Mouse (Mus musculus) olfactory bulb, adult 2 months (tissue): Measurements from ENCODE around the gene 4930452B06Rik.

Experiments used
- CTCF ChIP-seq: fragments of 200-500 bp; IDR thresholded peaks from 2 replicates; pipeline ENCODE4 v1.5.1; 2012; ENCODE audit warnings: low read depth, mild to moderate bottlenecking, low read length, moderate library complexity; ENCODE audit not compliant: insufficient read depth
- POLR2A ChIP-seq: fragments of 200-500 bp; IDR thresholded peaks from 2 replicates; pipeline ENCODE4 v1.6.1; 2012; ENCODE audit warnings: mild to moderate bottlenecking, low read depth, low read length, moderate library complexity; ENCODE audit not compliant: insufficient read depth

DNA sequence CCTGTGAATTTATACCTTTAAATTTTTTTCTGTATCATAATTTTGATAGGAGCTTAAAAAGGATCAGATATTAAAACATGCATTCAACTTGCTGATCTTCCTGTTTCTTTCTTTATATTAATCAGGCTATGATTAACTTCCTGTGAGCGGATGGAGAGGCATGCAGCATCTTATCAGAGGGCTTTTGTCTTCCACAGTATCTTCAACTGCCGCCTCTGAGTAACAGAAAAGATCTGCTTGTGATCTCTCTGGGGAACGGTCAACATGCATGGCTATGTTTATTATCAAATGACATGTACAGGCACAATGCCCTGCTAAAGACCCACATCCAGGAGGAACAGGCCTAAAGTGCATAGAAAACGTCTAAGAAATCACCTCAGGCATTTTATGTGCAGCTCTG lies 116.9 kb downstream of the 4930452B06Rik start:
- TF ChIP-seq CTCF, result no peak
- TF ChIP-seq POLR2A, result no peak
